Mouse (Mus musculus): ENCODE measurements around the gene Gna13.

Gene Gna13

DNA sequence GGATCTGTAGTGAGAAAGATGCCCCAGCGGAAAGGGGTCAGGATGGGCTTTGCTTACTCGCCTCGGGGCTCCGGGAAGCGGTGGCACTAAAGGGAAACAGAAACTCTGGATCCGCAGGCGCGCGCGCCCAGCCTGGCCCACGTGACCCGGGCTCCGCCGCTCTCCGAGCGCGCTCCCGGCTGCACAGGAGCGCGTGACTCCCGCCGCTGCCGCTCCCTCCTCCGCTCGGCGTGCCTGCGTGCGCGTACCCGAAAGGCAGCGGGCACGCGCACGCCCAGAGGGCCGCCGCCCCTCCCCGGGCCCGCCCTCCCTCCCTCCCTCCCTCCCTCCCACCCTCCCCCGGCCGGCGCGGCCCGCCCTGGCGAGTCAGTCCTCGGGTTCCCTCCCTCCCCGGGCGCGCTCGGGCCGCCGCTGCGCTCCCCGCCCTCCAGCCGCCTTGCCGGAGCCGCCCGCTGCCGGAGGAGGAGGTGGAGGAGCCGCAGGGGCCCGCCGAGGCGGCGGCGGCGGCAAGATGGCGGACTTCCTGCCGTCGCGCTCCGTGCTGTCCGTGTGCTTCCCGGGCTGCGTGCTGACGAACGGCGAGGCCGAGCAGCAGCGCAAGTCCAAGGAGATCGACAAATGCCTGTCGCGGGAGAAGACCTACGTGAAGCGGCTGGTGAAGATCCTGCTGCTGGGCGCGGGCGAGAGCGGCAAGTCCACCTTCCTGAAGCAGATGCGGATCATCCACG is at the start of gene Gna13:
TSS of gene Gna13 (plus strand) at position 369 of the 728 bp plus-strand sequence.
- H3K4me1 ChIP-seq (replicated peaks; ENCODE audit: low read depth, low read length) = peaks cover 80% of the 10 kb centered on the region
- TF ChIP-seq NANOG (IDR thresholded peaks at IDR 0.05; ENCODE audit: borderline replicate concordance, low read length) (no peak), POU5F1 (IDR thresholded peaks at IDR 0.05; ENCODE audit: borderline replicate concordance, low read length) (no peak), CTCF (conservative IDR thresholded peaks at IDR 0.05; ENCODE audit: low read length) (no peak)
- H3K27me3 ChIP-seq (ENCODE audit: insufficient read depth, low read length) = no peaks in the 10 kb centered on the region
- peaks cover 34% of the 10 kb centered on the region for H3K36me3 ChIP-seq (ENCODE audit: insufficient read depth, low read length)
- no peaks in the 10 kb centered on the region for H3K9me3 ChIP-seq (ENCODE audit: low read length)
- H3K4me3 ChIP-seq (replicated peaks; ENCODE audit: low read length) = peak within 1 kb of the TSS; percentile 94

DNA sequence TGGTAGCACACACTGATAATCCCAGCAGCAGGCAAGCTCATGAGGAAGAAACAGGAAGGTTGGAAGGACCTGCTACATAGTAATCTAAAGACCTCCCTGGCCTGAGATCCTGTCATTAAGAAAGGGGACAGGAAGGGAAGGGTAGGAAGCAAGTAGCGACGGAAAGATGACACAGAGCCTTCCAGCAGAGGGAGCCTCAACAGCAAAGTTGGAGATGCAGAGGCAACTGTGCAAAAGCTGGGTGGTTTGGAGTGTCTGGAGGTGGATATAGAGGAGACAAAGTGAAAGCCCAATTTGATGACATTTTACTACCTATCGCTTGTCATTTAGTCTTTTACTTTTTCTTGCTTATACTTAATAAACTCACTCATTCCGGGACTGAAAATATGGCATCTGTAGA is 45.7 kb upstream of the Gna13 start:
- TF ChIP-seq CTCF (conservative IDR thresholded peaks at IDR 0.05; ENCODE audit: low read length) (no peak), NANOG (IDR thresholded peaks at IDR 0.05; ENCODE audit: borderline replicate concordance, low read length) (no peak), POU5F1 (IDR thresholded peaks at IDR 0.05; ENCODE audit: borderline replicate concordance, low read length) (no peak)
- Histone ChIP-seq H3K4me1 (replicated peaks; ENCODE audit: low read depth, low read length) (no peaks in the 10 kb centered on the region), H3K4me3 (replicated peaks; ENCODE audit: low read length) (no peak overlapping the region), H3K9me3 (ENCODE audit: low read length) (peaks cover 22% of the 10 kb centered on the region), H3K27me3 (ENCODE audit: insufficient read depth, low read length) (no peaks in the 10 kb centered on the region), H3K36me3 (ENCODE audit: insufficient read depth, low read length) (no peaks in the 10 kb centered on the region)

DNA sequence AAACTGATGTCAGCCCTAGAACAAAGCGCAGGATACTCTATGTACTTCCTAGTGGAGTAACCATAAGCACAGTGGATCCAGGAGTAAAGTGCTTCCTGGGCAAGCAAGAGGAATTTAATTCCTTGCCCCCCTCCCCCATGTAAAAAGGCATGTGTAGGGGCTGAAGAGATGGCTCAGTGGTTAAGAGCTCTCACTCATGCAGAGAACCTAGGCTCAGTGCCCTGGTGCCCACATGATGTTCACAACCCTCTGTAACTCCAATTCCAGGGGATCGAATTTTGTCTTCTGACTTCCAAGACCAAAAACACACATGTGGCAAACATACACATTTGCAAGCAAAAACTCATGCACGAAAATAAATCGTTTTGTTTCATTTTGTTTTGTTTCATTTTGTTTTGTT is 43.2 kb upstream of the Gna13 start:
- TF ChIP-seq CTCF (conservative IDR thresholded peaks at IDR 0.05; ENCODE audit: low read length) = no peak
- no peak for TF ChIP-seq POU5F1 (IDR thresholded peaks at IDR 0.05; ENCODE audit: borderline replicate concordance, low read length)
- no peak for TF ChIP-seq NANOG (IDR thresholded peaks at IDR 0.05; ENCODE audit: borderline replicate concordance, low read length)
- no peaks in the 10 kb centered on the region for H3K27me3 ChIP-seq (ENCODE audit: insufficient read depth, low read length)
- peaks cover 22% of the 10 kb centered on the region for H3K9me3 ChIP-seq (ENCODE audit: low read length)
- H3K36me3 ChIP-seq (ENCODE audit: insufficient read depth, low read length) = no peaks in the 10 kb centered on the region
- no peak overlapping the region for H3K4me3 ChIP-seq (replicated peaks; ENCODE audit: low read length)
- H3K4me1 ChIP-seq (replicated peaks; ENCODE audit: low read depth, low read length) = no peaks in the 10 kb centered on the region

DNA sequence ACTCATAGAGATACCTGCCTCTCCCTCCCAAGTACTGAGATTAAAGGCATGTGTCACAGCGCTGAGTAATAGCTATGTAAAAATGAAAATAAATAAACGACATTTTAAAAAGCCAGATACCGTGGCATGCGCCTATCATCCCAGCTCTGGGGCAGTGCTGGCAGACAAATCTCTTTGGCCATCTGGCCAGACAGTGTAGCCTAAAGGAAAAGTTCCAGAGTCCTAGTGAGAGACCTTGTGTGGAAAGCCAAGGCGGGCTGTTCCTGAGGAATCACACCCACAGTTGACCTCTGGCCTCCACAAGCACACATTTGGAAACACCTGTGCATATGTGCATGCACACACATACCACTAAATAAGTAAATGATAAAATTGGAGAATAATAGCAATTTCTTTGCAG is 42.7 kb upstream of the Gna13 start:
- TF ChIP-seq CTCF (conservative IDR thresholded peaks at IDR 0.05; ENCODE audit: low read length) (no peak), POU5F1 (IDR thresholded peaks at IDR 0.05; ENCODE audit: borderline replicate concordance, low read length) (no peak), NANOG (IDR thresholded peaks at IDR 0.05; ENCODE audit: borderline replicate concordance, low read length) (no peak)

DNA sequence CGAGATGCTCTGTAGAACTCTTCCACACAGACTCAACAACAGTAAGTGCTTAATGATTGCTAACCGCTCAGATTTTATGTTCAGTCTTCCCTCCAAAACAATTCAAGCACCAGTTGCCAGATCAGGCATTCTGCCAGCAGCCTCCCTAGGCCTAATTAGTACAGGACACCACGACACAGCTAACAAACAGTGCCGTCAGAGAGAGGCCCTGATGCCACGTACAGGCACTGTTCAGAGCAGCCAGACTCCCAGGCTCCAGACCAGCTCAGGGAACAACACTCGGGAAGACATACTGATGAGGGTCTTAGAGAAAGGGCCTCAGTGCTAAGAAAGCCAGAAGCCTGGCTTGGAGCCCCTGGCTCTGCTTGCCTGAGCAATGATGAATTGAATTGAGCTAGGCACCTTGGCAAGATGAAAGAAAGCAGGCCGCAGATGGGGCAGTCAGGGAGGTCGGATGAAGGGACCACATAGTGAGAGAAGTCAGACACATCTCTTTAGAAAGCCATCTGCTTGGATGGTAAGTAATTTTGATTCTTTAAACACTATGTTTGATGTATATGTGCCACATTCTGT is 42.2 kb upstream of the Gna13 start:
- peaks cover 15% of the 10 kb centered on the region for H3K9me3 ChIP-seq (ENCODE audit: low read length)
- no peaks in the 10 kb centered on the region for H3K27me3 ChIP-seq (ENCODE audit: insufficient read depth, low read length)
- H3K4me3 ChIP-seq (replicated peaks; ENCODE audit: low read length) = no peak overlapping the region
- TF ChIP-seq NANOG (IDR thresholded peaks at IDR 0.05; ENCODE audit: borderline replicate concordance, low read length) = no peak
- no peaks in the 10 kb centered on the region for H3K4me1 ChIP-seq (replicated peaks; ENCODE audit: low read depth, low read length)
- no peaks in the 10 kb centered on the region for H3K36me3 ChIP-seq (ENCODE audit: insufficient read depth, low read length)

More for the DNA sequence above, 42.7 kb upstream of the Gna13 start:
- H3K27me3 ChIP-seq (ENCODE audit: insufficient read depth, low read length) = no peaks in the 10 kb centered on the region
- no peaks in the 10 kb centered on the region for H3K36me3 ChIP-seq (ENCODE audit: insufficient read depth, low read length)
- H3K4me3 ChIP-seq (replicated peaks; ENCODE audit: low read length) = no peak overlapping the region
- H3K4me1 ChIP-seq (replicated peaks; ENCODE audit: low read depth, low read length) = no peaks in the 10 kb centered on the region
- H3K9me3 ChIP-seq (ENCODE audit: low read length) = peaks cover 20% of the 10 kb centered on the region

DNA sequence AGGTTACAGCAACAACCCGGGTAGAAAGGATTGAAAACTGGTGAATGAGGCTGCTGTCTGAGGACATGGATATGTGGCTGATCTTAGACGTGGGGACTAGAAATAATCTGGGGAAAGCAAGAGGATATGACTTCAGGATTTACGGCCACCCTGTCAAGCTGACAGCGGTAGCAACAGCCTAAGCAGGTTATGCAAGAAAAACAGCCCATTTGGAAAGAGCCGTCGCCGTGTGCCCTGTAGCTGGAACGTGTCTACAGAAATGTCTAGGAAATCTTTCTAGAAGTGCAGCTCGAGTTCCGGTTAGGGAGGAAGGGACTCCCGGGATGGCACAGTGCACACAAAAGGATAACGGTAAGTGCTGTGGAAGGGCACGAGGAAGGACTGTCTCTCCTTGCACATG is 36.4 kb upstream of the Gna13 start:
- no peaks in the 10 kb centered on the region for H3K36me3 ChIP-seq (ENCODE audit: insufficient read depth, low read length)

DNA sequence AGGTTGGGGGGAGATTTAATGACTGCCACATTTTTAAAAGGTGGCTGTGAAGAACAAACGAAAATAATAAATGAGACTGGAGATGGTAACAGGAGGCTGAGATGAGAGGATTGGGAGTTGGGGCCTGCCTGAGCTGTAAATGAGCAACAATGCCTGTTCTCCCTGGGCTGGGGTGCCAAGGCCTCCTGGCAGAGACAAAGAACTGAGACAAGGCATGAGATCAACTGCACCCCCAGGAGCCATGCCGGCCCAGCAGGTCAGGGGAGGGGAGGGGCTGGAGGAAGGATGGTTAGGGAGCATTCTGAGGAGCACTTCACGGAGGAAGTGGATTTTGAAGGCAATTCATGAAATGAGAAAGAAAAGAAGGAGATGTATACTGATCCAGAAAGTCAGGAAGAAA is 35.2 kb upstream of the Gna13 start:
- Histone ChIP-seq H3K36me3 (ENCODE audit: insufficient read depth, low read length) (no peaks in the 10 kb centered on the region), H3K4me1 (replicated peaks; ENCODE audit: low read depth, low read length) (peaks cover 9% of the 10 kb centered on the region), H3K27me3 (ENCODE audit: insufficient read depth, low read length) (peaks cover 18% of the 10 kb centered on the region), H3K9me3 (ENCODE audit: low read length) (no peaks in the 10 kb centered on the region), H3K4me3 (replicated peaks; ENCODE audit: low read length) (no peak overlapping the region)
- TF ChIP-seq CTCF (conservative IDR thresholded peaks at IDR 0.05; ENCODE audit: low read length) (no peak), POU5F1 (IDR thresholded peaks at IDR 0.05; ENCODE audit: borderline replicate concordance, low read length) (no peak), NANOG (IDR thresholded peaks at IDR 0.05; ENCODE audit: borderline replicate concordance, low read length) (no peak)

More for the DNA sequence above, 36.4 kb upstream of the Gna13 start:
- Histone ChIP-seq H3K27me3 (ENCODE audit: insufficient read depth, low read length) (peaks cover 18% of the 10 kb centered on the region), H3K9me3 (ENCODE audit: low read length) (no peaks in the 10 kb centered on the region), H3K4me1 (replicated peaks; ENCODE audit: low read depth, low read length) (peaks cover 5% of the 10 kb centered on the region; the same call in 1 of the 2 replicates), H3K4me3 (replicated peaks; ENCODE audit: low read length) (no peak overlapping the region)
- TF ChIP-seq NANOG (IDR thresholded peaks at IDR 0.05; ENCODE audit: borderline replicate concordance, low read length) (no peak), POU5F1 (IDR thresholded peaks at IDR 0.05; ENCODE audit: borderline replicate concordance, low read length) (no peak), CTCF (conservative IDR thresholded peaks at IDR 0.05; ENCODE audit: low read length) (no peak)

DNA sequence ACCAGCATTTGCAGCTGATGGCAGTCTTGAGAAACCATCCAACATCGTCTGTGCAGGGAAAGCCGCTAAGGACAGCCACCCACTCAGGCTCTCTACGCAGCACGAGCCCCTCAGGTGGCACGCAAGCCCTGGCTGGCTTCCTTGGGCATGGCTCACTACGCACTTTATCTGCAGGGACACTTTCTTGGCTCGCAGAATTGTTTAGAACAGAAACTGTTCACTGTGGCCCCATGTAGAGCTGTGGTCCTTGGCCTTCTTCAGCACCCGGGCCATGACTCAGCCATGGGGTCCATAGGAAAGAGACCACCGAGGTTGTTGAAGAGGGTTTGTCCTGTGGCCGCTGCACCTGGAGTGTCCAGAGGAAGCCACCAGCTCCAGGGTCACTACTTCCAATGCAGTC is 34.7 kb upstream of the Gna13 start:
- peaks cover 18% of the 10 kb centered on the region for H3K27me3 ChIP-seq (ENCODE audit: insufficient read depth, low read length)
- H3K4me3 ChIP-seq (replicated peaks; ENCODE audit: low read length) = no peak overlapping the region
- H3K9me3 ChIP-seq (ENCODE audit: low read length) = no peaks in the 10 kb centered on the region
- no peak for TF ChIP-seq NANOG (IDR thresholded peaks at IDR 0.05; ENCODE audit: borderline replicate concordance, low read length)
- no peak for TF ChIP-seq POU5F1 (IDR thresholded peaks at IDR 0.05; ENCODE audit: borderline replicate concordance, low read length)
- TF ChIP-seq CTCF (conservative IDR thresholded peaks at IDR 0.05; ENCODE audit: low read length) = no peak
- no peaks in the 10 kb centered on the region for H3K36me3 ChIP-seq (ENCODE audit: insufficient read depth, low read length)
- H3K4me1 ChIP-seq (replicated peaks; ENCODE audit: low read depth, low read length) = peaks cover 9% of the 10 kb centered on the region
